Mouse (Mus musculus): ENCODE data around the gene Gm20388.

- TF ChIP-seq POLR2A (IDR thresholded peaks at IDR 0.05; ENCODE audit: borderline replicate concordance, insufficient read depth, low read length) (no peak), CTCF (IDR thresholded peaks at IDR 0.05; ENCODE audit: borderline replicate concordance, insufficient read depth, low read depth, low read length) (no peak)
Observed at GRCm38 (mm10) chr8:123857361-123857760, 3946.7 kb downstream of the Gm20388 start.
